Mouse (Mus musculus): ENCODE data around the gene Tex11. TPM values are rescaled to one million over a fixed set of nuclear protein-coding genes. Genes with fewer than 3 reads are reported as not detected.
A peak's percentile ranks its signal among the peaks of the same experiment; 100 is the strongest.
"Not testable (repeated sequence)": the region's sequence is repeated elsewhere in the genome, so short reads cannot be mapped to it uniquely, and the experiment has no call there.

Gene Tex11
- total RNA-seq (2021), result under 1 TPM in 1 of 2 experiments, not detected in 1; 0.09 TPM
- long read RNA-seq, experiment 1, result 0 reads
- long read RNA-seq, experiment 2, result 0 reads

- no peak for DNase-seq (ENCODE audit: extremely low spot score in 1 of 2, low spot score in 2 of 2)
- no peak within 1 kb of the TSS for H3K27ac ChIP-seq
- TF ChIP-seq CTCF (IDR thresholded peaks at IDR 0.05), result no peak
- intact Hi-C loops (cut with DNase I), result no loop called here
- no peak within 1 kb of the TSS for H3K4me3 ChIP-seq
These were observed at the start of gene Tex11 for GRCm38 (mm10) chrX:101059541-101059940. Tex11 (minus strand) TSS chrX:101059667.

DNA sequence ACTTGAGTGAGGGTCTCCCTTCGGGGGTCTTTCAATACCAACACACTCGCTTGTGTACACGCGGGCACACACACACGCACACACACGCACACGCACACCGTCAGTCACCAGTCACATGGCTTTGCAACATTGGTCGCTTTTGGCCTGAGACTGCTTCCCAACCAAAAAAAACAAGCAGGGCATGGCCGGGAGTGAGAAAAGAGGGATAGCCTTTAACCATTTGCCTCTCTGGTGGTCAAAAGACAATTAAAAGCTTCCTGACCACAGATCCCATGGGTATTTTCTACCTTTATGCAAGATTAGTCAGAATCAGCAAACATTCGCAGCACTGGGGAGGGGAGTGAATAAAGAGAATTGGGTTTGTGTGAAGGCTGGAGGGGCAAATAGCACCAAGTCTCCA, 26.5 kb upstream of the Tex11 start, which contains the start of gene Slc7a3:
Gene Slc7a3 (minus strand): TSS at position 101 of the 400 bp plus-strand sequence.
- intact Hi-C loops (cut with DNase I), result no loop called here
- no peak for DNase-seq (ENCODE audit: extremely low spot score in 1 of 2, low spot score in 2 of 2)
- peak within 1 kb of the TSS; percentile 36 for H3K4me3 ChIP-seq
- no peak for TF ChIP-seq CTCF (IDR thresholded peaks at IDR 0.05)
- H3K27ac ChIP-seq, result no peak within 1 kb of the TSS

DNA sequence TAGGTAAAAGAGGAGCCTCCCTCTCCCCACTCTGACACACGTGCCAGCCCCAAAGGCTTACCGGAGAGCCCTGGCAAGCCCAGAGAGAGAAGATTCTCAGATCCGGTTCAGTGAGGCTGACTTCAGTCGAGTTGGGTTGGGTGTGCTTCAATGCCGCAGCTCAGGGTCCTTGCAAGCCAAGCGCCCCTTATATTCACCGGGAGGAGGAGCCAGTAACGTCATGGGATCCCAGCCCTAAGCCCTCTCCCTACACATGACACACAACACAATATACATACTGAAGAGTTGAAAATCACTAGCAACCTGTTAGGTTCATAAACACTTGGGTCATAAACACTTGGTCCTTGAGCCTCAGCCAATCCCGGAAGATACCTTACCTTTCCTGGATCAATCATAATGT, 25.7 kb upstream of the Tex11 start:
- peak overlapping the region; percentile 36 for H3K4me3 ChIP-seq
- DNase-seq (ENCODE audit: extremely low spot score in 1 of 2, low spot score in 2 of 2); intact Hi-C loops (cut with DNase I); H3K27ac ChIP-seq: not testable (repeated sequence)

GRCm38 (mm10) chrX:101084192-101084591, 24.7 kb upstream of the Tex11 start:
- intact Hi-C loops (cut with DNase I), result no loop called here
- Histone ChIP-seq H3K4me3 (no peak overlapping the region), H3K27ac (no peak overlapping the region)
- no peak for DNase-seq (ENCODE audit: extremely low spot score in 1 of 2, low spot score in 2 of 2)
- TF ChIP-seq CTCF (IDR thresholded peaks at IDR 0.05), result no peak

- no peak for DNase-seq (ENCODE audit: extremely low spot score in 1 of 2, low spot score in 2 of 2)
- intact Hi-C loops (cut with DNase I), result no loop called here
- Histone ChIP-seq H3K27ac (no peak overlapping the region), H3K4me3 (no peak overlapping the region)
- no peak for TF ChIP-seq CTCF (IDR thresholded peaks at IDR 0.05)
These were observed 5.8 kb upstream of the Tex11 start for GRCm38 (mm10) chrX:101065245-101065644.

DNA sequence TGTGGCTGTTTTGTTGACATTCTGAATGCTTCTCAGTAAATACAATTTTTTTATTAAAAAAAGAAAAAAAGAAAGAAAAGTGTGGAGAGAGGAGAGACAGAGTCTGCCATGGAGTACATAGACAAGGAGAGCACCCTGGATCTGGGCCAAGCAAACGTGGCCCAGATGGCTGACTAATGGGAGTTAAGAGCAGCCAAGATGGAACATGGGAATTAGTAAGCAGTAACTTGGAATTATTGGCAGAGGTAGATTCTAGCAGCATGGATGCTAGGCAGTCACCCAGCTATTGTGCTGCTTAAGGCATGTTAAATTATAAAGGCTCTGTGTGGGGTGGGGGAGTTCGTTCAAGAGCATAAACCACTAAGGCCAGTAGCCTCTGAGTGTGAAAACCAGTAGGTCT, 4.0 kb upstream of the Tex11 start:
- no peak for DNase-seq (ENCODE audit: extremely low spot score in 1 of 2, low spot score in 2 of 2)
- no peak for TF ChIP-seq CTCF (IDR thresholded peaks at IDR 0.05)
- Histone ChIP-seq H3K27ac (no peak overlapping the region), H3K4me3 (no peak overlapping the region)
- intact Hi-C loops (cut with DNase I), result no loop called here

- no peak overlapping the region for H3K4me3 ChIP-seq
- no peak overlapping the region for H3K27ac ChIP-seq
- DNase-seq (ENCODE audit: extremely low spot score in 1 of 2, low spot score in 2 of 2), result no peak
- intact Hi-C loops (cut with DNase I), result loop anchor here (10.0 kb wide), 3 partner anchors 169 to 319 kb away; partner anchors contain the start of genes Kif4 and Pdzd11
- peak; percentile 56 for TF ChIP-seq CTCF (IDR thresholded peaks at IDR 0.05)
These were observed 115.8 kb downstream of the Tex11 start for GRCm38 (mm10) chrX:100943640-100944039.

- Histone ChIP-seq H3K4me3 (no peak overlapping the region), H3K27ac (no peak overlapping the region)
- DNase-seq (ENCODE audit: extremely low spot score in 1 of 2, low spot score in 2 of 2), result no peak
- intact Hi-C loops (cut with DNase I), result no loop called here
- TF ChIP-seq CTCF (IDR thresholded peaks at IDR 0.05), result no peak
These were observed 220.3 kb downstream of the Tex11 start for GRCm38 (mm10) chrX:100839211-100839610.

DNA sequence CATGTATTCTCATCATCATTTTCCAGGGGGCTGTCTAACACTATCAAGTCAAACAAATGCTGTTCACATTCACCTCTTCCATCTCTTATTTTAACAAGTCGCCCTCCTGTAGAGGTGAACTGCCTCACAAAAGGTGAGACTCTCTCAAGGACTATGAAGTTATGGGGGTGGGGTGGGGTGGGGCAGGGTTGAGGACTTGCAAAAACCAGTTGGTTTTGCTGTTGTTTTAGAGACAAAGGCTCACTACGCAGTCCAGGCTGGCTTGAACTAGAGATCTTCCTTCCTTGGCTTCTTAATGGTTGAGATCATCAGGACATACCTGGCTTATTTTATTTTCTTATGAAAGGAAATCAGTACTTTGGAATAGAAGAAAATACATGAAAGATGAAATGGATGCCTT, 226.7 kb downstream of the Tex11 start:
- no peak for TF ChIP-seq CTCF (IDR thresholded peaks at IDR 0.05)
- Histone ChIP-seq H3K27ac (no peak overlapping the region), H3K4me3 (no peak overlapping the region)
- intact Hi-C loops (cut with DNase I), result no loop called here
- no peak for DNase-seq (ENCODE audit: extremely low spot score in 1 of 2, low spot score in 2 of 2)

DNA sequence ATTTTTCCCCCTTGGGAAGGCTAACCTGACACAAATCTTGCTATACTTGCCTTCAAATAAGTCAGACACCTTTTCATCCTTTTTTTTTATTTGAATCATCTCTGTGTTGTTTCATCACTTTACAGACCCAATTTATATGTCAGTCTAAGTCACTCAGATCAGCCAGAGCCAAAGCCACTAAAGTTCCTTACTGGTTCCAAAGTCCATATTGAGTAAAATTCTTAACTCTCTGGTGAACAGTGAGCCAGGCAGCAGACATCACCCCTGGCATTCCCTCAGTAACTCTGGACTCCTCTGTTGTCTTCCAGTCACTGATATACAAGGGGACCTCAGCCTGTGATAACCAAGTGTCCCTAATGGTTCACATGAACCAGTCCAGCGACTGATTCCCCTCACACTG, 233.9 kb downstream of the Tex11 start:
- no peak for DNase-seq (ENCODE audit: extremely low spot score in 1 of 2, low spot score in 2 of 2)
- no peak overlapping the region for H3K27ac ChIP-seq
- intact Hi-C loops (cut with DNase I), result no loop called here
- no peak overlapping the region for H3K4me3 ChIP-seq
- no peak for TF ChIP-seq CTCF (IDR thresholded peaks at IDR 0.05)

- H3K27ac ChIP-seq, result no peak overlapping the region
- intact Hi-C loops (cut with DNase I), result no loop called here
- no peak for DNase-seq (ENCODE audit: extremely low spot score in 1 of 2, low spot score in 2 of 2)
- TF ChIP-seq CTCF (IDR thresholded peaks at IDR 0.05), result no peak
- no peak overlapping the region for H3K4me3 ChIP-seq
These were observed 238.3 kb downstream of the Tex11 start for GRCm38 (mm10) chrX:100821149-100821548.

DNA sequence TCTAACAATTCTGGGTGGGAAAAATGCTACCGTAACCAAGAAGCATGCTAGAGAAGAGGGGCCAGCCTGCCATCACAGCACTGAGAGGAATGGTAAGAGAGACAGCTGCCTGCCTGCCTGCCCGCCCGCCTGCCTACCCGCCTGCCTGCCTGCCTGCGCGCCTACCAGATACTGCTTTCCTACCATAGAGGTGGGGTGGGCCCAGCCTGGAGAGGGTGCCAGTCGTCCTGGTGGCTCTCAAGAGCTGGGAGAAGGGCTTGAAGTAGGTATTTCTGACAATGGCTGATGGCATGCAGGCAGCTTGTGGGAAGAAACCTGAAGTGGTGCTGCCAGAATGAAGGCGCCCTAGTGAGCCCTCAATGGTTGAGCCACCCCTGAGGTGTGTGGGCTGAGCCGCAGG, 240.8 kb downstream of the Tex11 start:
- intact Hi-C loops (cut with DNase I), result no loop called here
- DNase-seq (ENCODE audit: extremely low spot score in 1 of 2, low spot score in 2 of 2), result no peak
- TF ChIP-seq CTCF (IDR thresholded peaks at IDR 0.05), result no peak
- H3K27ac ChIP-seq, result no peak overlapping the region
- no peak overlapping the region for H3K4me3 ChIP-seq

GRCm38 (mm10) chrX:100815766-100816165, 243.7 kb downstream of the Tex11 start:
- intact Hi-C loops (cut with DNase I), result no loop called here
- Histone ChIP-seq H3K4me3 (no peak overlapping the region), H3K27ac (no peak overlapping the region)
- DNase-seq (ENCODE audit: extremely low spot score in 1 of 2, low spot score in 2 of 2), result no peak
- no peak for TF ChIP-seq CTCF (IDR thresholded peaks at IDR 0.05)
